Mouse (Mus musculus) kidney, adult 2 months (tissue): Measurements from ENCODE around the gene Adprm.

ENCODE experiments used
- CTCF ChIP-seq: fragments of 200-500 bp; conservative IDR thresholded peaks from 2 replicates; pipeline ENCODE4 v1.5.1; 2011; ENCODE audit warnings: low read depth, mild to moderate bottlenecking, control low read depth, low read length, moderate library complexity, mixed read lengths; ENCODE audit not compliant: insufficient read depth, insufficient read length
- POLR2A ChIP-seq: fragments of 200-500 bp; IDR thresholded peaks from one replicate; pipeline ENCODE4 v1.6.1; 2011; ENCODE audit warnings: low read depth, low read length, control low read depth

DNA sequence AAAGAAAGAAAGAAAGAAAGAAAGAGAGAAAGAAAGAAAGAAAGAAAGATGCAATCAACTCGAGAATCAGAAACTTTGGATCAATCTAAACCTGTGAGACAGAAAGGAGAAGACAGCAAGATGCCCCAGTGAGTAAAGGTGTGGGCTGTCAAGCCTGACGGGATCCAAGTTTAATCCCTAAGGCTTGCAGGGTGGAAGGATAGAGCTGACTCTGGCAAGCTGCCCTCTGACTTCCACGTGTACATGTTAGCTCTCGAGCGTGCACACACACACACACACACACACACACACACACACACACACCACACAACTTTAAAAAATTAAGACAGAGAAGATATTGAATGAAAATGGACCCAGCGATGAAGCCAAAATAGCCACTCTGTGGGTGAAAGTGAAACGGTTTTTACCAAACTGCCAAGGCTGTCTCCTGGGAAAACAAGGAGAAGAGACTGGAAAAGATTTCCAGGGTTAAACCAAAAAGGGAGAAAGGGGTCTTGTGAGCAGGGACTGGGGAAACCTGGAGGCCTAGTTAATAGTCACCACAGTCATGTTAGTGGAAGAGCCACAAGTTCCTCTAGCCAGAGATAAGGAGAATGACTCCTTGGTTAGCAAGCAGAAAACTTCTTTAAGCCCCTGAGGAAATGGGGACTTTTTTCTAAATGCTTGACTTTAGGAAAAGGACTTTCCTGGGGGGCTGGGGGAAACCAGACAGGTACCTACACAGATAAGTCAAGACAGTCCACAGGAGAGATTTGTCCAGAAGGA lies 32.5 kb downstream of the Adprm start:
- no peak for TF ChIP-seq POLR2A
- TF ChIP-seq CTCF, result no peak
